Mouse (Mus musculus) intestine, embryonic 16.5 days (tissue): ENCODE measurements at regions not wholly inside any gene's neighbourhood (a gene's known extent, or its start where the extent isn't known, plus 50 kb on each side); places are given as distances from the start of the nearest gene placed in this dataset.
A peak's percentile ranks its signal among the peaks of the same experiment; 100 is the strongest.

Experiments used
- ATAC-seq: fragments of 200-750 bp; cut with Nextera tagmentation; 2 replicates; pipeline ENCODE4 v1.8.0; 2017; ENCODE audit warnings: moderate TSS enrichment, moderate library complexity
- H3K27ac ChIP-seq: fragments of 300-500 bp; sonication (generic); 2 replicates; pipeline ENCODE4 v1.5.1; 2014; ENCODE audit warnings: mild to moderate bottlenecking, low read length
- H3K27me3 ChIP-seq: fragments of 300-500 bp; sonication (generic); replicated peaks from 2 replicates; pipeline ENCODE4 v1.6.1; 2014; ENCODE audit warnings: low read length, control low read depth, mixed read lengths; ENCODE audit not compliant: control insufficient read depth, insufficient read depth
- H3K36me3 ChIP-seq: fragments of 300-500 bp; sonication (generic); 2 replicates; pipeline ENCODE4 v1.6.1; 2014; ENCODE audit warnings: low read length, control low read depth; ENCODE audit not compliant: control insufficient read depth, insufficient read depth
- H3K4me1 ChIP-seq: fragments of 300-500 bp; sonication (generic); 2 replicates; pipeline ENCODE4 v1.6.1; 2014; ENCODE audit warnings: low read length, control low read depth, mixed read lengths; ENCODE audit not compliant: control insufficient read depth, insufficient read depth
- H3K4me2 ChIP-seq: fragments of 300-500 bp; sonication (generic); 2 replicates; pipeline ENCODE4 v1.6.1; 2014; ENCODE audit warnings: low read depth, low read length, control low read depth
- H3K4me3 ChIP-seq: fragments of 300-500 bp; sonication (generic); 2 replicates; pipeline ENCODE4 v1.5.1; 2014; ENCODE audit warnings: mild to moderate bottlenecking, low read length
- H3K9ac ChIP-seq: fragments of 300-500 bp; sonication (generic); 2 replicates; pipeline ENCODE4 v1.6.1; 2014; ENCODE audit warnings: low read depth, low read length
- H3K9me3 ChIP-seq: fragments of 300-500 bp; sonication (generic); 2 replicates; pipeline ENCODE4 v1.6.1; 2016; ENCODE audit warnings: low read length, control low read depth; ENCODE audit not compliant: control insufficient read depth
- WGBS: fragments of 180-500 bp; shearing (Covaris S2); extraction: QIAGEN DNeasy Blood & Tissue Kit; methylation state at CpG from one replicate; pipeline ENCODE4 v1.1.7; 2014; 5-methylcytosine and 5-hydroxymethylcytosine counted together

- Histone ChIP-seq H3K4me3 (no peak overlapping the region), H3K9ac (no peak overlapping the region), H3K4me2 (no peak overlapping the region), H3K27me3 (no peaks in the 10 kb centered on the region), H3K4me1 (no peaks in the 10 kb centered on the region), H3K9me3 (no peaks in the 10 kb centered on the region), H3K36me3 (no peaks in the 10 kb centered on the region), H3K27ac (no peak overlapping the region)
- ATAC-seq = no peak
- WGBS = 25% methylated on average over 1 of the region's 1 CpGs
Observed at GRCm38 (mm10) chr3:149498765-149499164, 508.4 kb upstream of the Adgrl2 start.

GRCm38 (mm10) chr3:149496829-149497471, 506.6 kb upstream of the Adgrl2 start:
- peak overlapping the region; percentile 68; the same call in 1 of the 2 replicates for H3K27ac ChIP-seq
- WGBS = 51% methylated on average over 10 of the region's 10 CpGs
- H3K4me2 ChIP-seq = peak overlapping the region; percentile 17; the same call in 1 of the 2 replicates
- H3K9ac ChIP-seq = no peak overlapping the region
- peak; percentile 55; the same call in 1 of the 2 replicates for ATAC-seq
- H3K4me3 ChIP-seq = no peak overlapping the region
- no peaks in the 10 kb centered on the region for H3K36me3 ChIP-seq
- H3K4me1 ChIP-seq = no peaks in the 10 kb centered on the region
- no peaks in the 10 kb centered on the region for H3K9me3 ChIP-seq
- no peaks in the 10 kb centered on the region for H3K27me3 ChIP-seq

GRCm38 (mm10) chr3:149496122-149496521, 505.8 kb upstream of the Adgrl2 start:
- Histone ChIP-seq H3K4me1 (no peaks in the 10 kb centered on the region), H3K36me3 (no peaks in the 10 kb centered on the region), H3K4me3 (no peak overlapping the region), H3K9me3 (no peaks in the 10 kb centered on the region), H3K4me2 (no peak overlapping the region), H3K9ac (no peak overlapping the region), H3K27me3 (no peaks in the 10 kb centered on the region), H3K27ac (peak overlapping the region; percentile 61; the same call in 1 of the 2 replicates)
- WGBS = 53% methylated on average over 2 of the region's 2 CpGs
- no peak for ATAC-seq

- Histone ChIP-seq H3K27ac (no peak overlapping the region), H3K9ac (no peak overlapping the region), H3K4me3 (no peak overlapping the region), H3K36me3 (no peaks in the 10 kb centered on the region), H3K27me3 (no peaks in the 10 kb centered on the region), H3K9me3 (no peaks in the 10 kb centered on the region), H3K4me2 (no peak overlapping the region), H3K4me1 (no peaks in the 10 kb centered on the region)
- WGBS = 64% methylated on average over 4 of the region's 4 CpGs
- no peak; the same call in 1 of the 2 replicates for ATAC-seq
Observed at GRCm38 (mm10) chr3:149488147-149488546, 497.8 kb upstream of the Adgrl2 start.

GRCm38 (mm10) chr3:149485406-149485805, 495.1 kb upstream of the Adgrl2 start:
- Histone ChIP-seq H3K4me2 (no peak overlapping the region), H3K36me3 (no peaks in the 10 kb centered on the region), H3K4me1 (no peaks in the 10 kb centered on the region), H3K9me3 (no peaks in the 10 kb centered on the region), H3K27ac (no peak overlapping the region), H3K9ac (no peak overlapping the region), H3K4me3 (no peak overlapping the region), H3K27me3 (no peaks in the 10 kb centered on the region)
- 80% methylated on average over 4 of the region's 4 CpGs for WGBS
- no peak for ATAC-seq

GRCm38 (mm10) chr3:149484319-149484718, 494.0 kb upstream of the Adgrl2 start:
- Histone ChIP-seq H3K4me1 (no peaks in the 10 kb centered on the region), H3K27ac (no peak overlapping the region), H3K9me3 (no peaks in the 10 kb centered on the region), H3K27me3 (no peaks in the 10 kb centered on the region), H3K4me2 (no peak overlapping the region), H3K36me3 (no peaks in the 10 kb centered on the region), H3K9ac (no peak overlapping the region), H3K4me3 (no peak overlapping the region)
- no peak for ATAC-seq
- 73% methylated on average over 2 of the region's 2 CpGs for WGBS

GRCm38 (mm10) chr3:149476151-149476550, 485.8 kb upstream of the Adgrl2 start:
- Histone ChIP-seq H3K9ac (no peak overlapping the region), H3K27ac (no peak overlapping the region), H3K36me3 (no peaks in the 10 kb centered on the region), H3K4me2 (no peak overlapping the region), H3K9me3 (no peaks in the 10 kb centered on the region), H3K27me3 (no peaks in the 10 kb centered on the region), H3K4me3 (no peak overlapping the region), H3K4me1 (no peaks in the 10 kb centered on the region)
- no peak for ATAC-seq
- 53% methylated on average over 2 of the region's 2 CpGs for WGBS

GRCm38 (mm10) chr3:149466973-149467372, 476.6 kb upstream of the Adgrl2 start:
- Histone ChIP-seq H3K4me3 (no peak overlapping the region), H3K9me3 (no peaks in the 10 kb centered on the region), H3K4me2 (no peak overlapping the region), H3K9ac (no peak overlapping the region), H3K4me1 (no peaks in the 10 kb centered on the region), H3K27me3 (no peaks in the 10 kb centered on the region), H3K36me3 (no peaks in the 10 kb centered on the region), H3K27ac (no peak overlapping the region)
- WGBS = 65% methylated on average over 5 of the region's 5 CpGs
- ATAC-seq = no peak

- H3K27ac ChIP-seq = no peak overlapping the region
- H3K9me3 ChIP-seq = no peaks in the 10 kb centered on the region
- H3K36me3 ChIP-seq = no peaks in the 10 kb centered on the region
- H3K9ac ChIP-seq = no peak overlapping the region
- H3K4me1 ChIP-seq = no peaks in the 10 kb centered on the region
- H3K4me2 ChIP-seq = no peak overlapping the region
- no peak overlapping the region for H3K4me3 ChIP-seq
- WGBS = 94% methylated on average over 5 of the region's 5 CpGs
- no peaks in the 10 kb centered on the region for H3K27me3 ChIP-seq
- ATAC-seq = no peak
Observed at GRCm38 (mm10) chr3:149464603-149465002, 474.2 kb upstream of the Adgrl2 start.

- ATAC-seq = no peak
- H3K4me2 ChIP-seq = no peak overlapping the region
- no peaks in the 10 kb centered on the region for H3K4me1 ChIP-seq
- no peak overlapping the region for H3K9ac ChIP-seq
- H3K4me3 ChIP-seq = no peak overlapping the region
- no peaks in the 10 kb centered on the region for H3K27me3 ChIP-seq
- no peaks in the 10 kb centered on the region for H3K36me3 ChIP-seq
- WGBS = 64% methylated on average over 2 of the region's 2 CpGs
- H3K9me3 ChIP-seq = no peaks in the 10 kb centered on the region
- H3K27ac ChIP-seq = no peak overlapping the region
Observed at GRCm38 (mm10) chr3:149462121-149462541, 471.8 kb upstream of the Adgrl2 start.
